Mouse (Mus musculus): ENCODE measurements at regions not wholly inside any gene's neighbourhood (a gene's known extent, or its start where the extent isn't known, plus 50 kb on each side); places are given as distances from the start of the nearest gene placed in this dataset.

DNA sequence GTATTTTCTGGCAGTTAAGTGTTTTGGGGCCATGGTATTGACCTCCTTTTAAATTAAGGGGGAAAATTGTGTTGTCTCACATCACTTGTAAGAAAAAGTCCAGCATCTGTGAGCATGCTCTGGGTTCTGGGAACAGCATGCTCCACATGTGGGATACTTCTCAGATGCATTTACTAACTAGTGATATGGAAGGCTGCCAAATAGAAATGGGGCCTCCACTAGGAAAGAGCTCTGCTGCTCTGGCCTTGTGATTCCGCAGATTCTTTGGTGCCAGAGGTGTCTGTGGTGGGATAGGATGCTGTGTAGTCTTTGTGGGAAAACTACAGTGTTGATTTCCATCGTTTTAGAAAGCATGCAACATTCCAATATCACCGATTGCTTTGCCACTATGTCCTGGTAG, 111.2 kb upstream of the Hey2 start:
- intact Hi-C loops (cut with DNase I) = no loop called here
- DNase-seq = no peak

DNA sequence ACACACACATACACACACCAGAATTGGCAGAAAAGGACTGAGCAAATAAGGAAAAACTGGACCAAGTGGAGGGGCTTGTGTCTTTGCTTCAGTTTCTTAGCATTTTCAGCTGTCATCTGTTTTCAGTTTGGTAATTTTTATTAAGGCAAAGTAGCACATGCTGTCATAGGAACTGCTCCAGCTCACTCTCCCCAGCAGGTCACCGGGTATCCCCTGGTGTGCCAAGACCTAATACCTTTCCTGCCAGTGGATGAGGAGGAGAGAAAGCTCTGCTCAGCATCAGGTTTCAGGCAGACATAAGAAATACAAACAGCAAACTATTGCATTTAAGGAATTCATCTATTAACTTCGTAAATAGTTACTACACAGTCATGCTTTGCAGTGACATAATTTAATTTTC, 109.8 kb upstream of the Hey2 start:
- no peak for DNase-seq

DNA sequence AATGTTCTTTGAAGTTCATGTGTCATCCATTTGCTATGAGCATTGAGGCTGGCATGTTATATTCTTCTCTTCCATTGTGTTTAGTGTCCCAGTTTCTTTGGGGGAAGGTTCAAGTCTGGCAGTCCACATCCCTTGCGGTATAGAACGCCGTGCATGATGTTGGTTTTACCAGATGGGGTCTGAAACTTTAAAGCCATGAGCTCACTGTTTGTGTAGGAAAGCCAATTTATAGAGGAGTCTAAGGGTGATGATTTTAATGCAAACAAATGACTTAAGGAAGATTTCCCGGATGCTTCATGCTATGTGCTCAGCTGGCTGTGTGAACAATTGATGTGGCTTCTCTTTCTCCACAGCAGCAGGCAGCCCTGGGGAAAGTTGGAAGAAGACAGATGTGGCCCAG, 104.0 kb upstream of the Hey2 start:
- no peak for DNase-seq
- intact Hi-C loops (cut with DNase I) = no loop called here

More for the DNA sequence above, 109.8 kb upstream of the Hey2 start:
- intact Hi-C loops (cut with DNase I) = no loop called here

DNA sequence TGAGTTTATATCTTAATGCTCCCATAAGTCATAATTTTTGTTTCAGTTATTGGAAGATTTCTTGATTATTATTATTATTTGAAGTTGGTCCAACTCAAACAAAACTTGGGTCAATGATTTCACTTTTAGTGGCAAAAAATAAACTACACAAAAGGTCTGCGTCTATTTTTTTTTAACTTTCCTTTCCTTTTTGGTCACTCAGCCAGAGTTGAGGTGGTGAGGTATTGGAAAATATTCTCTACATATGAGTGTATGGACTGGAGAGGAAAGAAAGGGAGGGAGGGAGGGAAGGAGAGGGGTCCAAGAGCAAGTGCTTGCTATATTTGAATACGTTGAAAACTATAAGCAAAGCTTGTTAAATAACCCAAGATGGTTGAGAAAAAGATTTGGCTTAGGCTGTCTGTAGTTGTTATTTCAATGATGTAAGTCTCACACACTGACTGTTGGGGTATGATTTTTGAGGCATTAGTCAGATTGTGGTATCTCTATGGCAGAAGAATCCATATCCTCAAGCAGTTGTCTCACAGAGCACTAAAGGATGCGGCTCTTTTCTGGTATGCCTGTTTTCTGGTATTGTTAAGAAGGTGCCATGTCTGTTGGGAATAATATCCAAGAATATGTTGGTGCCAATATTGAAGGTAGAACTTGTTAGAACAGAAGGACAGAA, 75.9 kb upstream of the Hey2 start:
- DNase-seq = no peak
- intact Hi-C loops (cut with DNase I) = no loop called here

DNA sequence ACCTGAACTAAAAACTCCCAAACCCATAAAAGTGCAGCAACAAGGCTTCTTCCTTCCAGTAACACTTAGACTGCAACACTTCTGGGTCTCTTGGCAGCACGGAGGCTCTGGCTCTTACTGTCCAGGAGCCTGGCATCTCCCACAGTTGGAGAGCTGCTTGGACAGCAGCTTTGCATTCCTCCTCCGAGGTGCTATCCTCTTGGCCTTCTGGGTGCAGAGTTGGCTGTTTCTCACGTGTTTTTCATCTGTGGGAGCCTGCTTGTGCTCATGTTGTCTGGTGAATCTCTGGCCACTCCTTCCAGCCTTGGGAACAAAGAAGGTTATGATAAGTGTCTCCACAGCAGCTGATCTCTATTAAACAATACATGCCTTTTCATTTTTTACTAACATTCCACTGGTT, 51.2 kb upstream of the Hey2 start:
- intact Hi-C loops (cut with DNase I) = no loop called here
- DNase-seq = no peak
